Mouse (Mus musculus): ENCODE results near the gene Arhgef15.

GRCm38 (mm10) chr11:68961596-68961995, 4.3 kb upstream of the Arhgef15 start:
- TF ChIP-seq CTCF (IDR thresholded peaks at IDR 0.05; ENCODE audit: low read depth, low read length): no peak
- TF ChIP-seq POLR2A (IDR thresholded peaks at IDR 0.05; ENCODE audit: insufficient read depth, low read length): no peak

All from ES-Bruce4 (cell line).